Mouse (Mus musculus) lung, postnatal 10 days (tissue): ENCODE measurements around the gene Agbl3.

ENCODE experiments used
- DNase-seq: peaks from one replicate; pipeline ENCODE4 v3.0.0; 2021

Agbl3 gene

DNA sequence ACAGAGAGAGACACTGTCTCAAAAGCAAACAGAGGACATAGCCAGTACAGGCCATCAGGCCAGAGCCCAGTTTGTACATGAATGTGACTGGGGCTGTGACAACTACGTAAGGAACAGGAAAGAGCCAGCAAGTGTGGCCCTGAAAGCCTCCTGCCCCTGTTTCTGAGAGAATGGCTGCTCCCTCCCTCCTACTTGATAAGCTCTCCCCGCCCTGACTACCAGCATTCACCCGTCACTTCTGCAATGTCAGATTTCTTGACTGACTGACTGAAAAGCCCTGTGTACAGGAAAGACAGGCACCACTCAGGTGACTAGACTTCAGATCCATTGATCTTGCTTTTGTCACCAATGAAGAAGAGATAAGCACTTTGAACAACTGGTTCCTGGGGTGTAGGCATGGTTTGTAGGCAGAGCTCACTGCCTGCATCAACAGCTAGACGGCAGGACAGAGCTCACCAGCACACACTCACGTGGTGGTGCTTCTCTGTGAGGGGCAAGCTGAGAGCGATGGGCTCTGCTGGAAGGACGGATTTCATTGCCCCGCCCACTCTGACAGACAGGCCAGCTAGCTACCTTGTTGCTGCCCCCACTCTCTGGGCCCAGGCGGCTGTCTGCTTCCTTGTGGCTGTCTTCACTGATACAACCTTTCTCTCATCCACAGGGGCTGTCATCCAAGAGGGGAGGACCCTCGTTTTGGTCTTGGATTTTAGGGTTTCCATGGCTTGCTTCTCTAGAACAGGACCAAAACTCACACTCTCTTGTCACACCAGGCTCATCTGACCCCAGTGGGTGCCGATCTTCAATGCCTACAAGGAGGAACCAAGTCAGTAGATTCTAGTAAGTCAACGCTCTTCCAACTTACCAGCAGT lies 96.0 kb downstream of the Agbl3 start:
- DNase-seq: peak; percentile 49

DNA sequence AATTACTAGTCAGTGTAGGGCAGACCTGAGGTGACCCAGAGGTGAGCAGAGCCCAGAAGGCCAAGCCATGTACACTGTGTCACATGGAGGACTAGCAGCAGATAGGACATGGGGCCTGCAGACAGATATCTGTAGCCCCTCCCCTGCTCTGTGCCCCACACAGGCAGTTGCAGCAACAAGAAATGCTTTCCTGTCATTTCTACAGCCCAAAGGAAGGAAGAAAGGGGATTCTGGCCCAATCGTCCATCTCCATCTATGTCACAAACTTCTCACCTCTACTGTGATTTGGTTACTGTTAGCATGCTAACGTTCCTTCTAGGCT lies 96.6 kb downstream of the Agbl3 start:
- DNase-seq: no peak

DNA sequence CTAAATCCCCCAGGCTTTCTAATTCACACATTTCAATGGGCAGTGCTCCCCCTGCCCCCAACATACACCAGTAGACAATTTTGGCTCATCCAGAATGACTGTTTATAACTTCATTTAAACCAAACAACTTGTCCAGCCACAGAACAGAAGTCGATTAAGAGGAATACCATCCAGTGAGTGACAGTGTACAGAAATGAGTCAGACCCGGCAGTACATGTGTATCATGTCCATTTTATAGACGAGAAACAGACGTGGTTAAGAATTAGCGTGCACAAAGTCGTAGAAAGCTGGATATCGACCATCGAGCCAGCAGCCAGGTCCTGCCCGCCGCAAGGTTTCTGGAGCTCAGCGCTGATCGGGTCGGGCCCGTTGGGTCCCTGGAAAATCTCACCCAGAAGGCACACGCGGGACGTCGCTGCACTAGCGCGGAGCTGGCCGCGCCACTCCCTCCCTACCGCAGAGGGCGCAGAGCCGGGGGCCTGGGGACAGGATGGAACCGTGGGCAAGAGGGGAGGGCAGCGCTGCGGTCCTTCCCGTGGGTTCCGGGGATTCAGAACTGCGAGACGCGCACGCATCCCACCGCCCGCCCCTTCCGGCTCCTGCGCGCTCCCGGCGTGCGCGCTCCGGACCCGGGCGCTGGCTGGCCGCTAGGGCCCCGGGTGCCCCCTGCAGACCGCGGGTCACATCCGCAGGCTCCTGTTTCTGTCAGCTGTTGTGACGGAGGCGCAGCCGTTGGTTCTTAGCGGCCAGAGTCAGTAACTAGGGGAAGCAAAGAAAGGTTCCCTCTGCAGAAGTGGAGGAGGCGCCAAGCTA lies 97.5 kb downstream of the Agbl3 start, which contains the start of gene Cyren:
Gene Cyren, minus strand, starts transcription at position 552 of the 813 bp plus-strand sequence.
- peak; percentile 96 for DNase-seq

DNA sequence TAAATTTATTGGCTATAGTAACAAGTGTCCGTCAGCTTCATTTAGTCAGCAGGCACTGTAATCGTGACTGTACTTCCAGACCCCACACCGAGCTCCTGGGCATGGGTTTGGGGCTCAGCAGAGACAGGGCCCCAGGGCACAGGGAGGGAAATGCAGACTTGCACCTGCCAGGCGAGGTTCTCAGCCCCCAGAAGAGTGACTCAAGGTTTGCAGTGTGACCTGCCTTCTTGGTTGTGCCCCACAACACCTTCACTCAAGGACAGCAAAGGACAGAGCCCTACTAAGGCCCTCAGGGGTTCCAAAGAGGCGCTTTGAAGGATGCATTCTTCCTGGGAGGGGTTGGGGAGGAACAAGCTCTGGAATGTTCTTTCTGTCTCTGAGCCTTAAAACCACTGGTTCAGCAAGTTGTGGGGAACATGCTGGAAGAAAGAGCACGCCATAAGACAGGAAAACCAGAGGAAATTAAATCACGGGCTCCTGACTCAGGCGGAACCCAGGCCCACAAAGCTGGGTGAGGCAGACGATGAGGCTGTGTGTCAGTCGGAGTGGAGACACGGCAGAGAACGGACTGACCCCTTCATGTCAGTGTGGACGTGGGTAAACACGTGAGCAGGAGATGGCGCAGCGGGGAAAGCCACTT lies 99.0 kb downstream of the Agbl3 start:
- DNase-seq: no peak

DNA sequence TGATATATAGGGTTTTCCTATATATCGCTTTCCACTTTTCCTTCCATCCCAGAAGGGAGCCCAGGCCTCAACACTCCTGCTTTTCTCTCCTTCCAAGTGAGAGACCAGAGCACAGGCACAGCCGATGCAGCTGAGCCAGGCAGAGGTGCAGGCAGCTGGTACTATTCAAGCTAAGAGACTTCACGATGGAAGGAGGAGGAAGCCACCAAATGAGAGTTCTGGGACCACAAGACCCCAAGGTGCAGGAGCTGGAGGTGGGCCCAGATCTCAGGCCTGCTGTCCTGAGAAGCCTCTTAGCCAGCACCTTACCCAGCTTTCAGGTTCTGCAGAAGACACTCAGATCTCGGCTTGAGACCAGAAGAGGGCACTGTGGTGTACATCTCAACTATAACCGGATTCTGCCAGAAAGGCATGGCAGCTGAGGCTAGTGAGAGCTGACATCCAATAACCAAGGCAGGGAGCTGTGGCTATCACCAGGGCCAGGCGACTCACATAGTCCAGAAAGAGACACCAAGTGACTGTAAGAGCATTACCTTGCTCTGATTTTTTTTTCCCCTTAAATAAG lies 99.8 kb downstream of the Agbl3 start:
- DNase-seq: peak; percentile 70

DNA sequence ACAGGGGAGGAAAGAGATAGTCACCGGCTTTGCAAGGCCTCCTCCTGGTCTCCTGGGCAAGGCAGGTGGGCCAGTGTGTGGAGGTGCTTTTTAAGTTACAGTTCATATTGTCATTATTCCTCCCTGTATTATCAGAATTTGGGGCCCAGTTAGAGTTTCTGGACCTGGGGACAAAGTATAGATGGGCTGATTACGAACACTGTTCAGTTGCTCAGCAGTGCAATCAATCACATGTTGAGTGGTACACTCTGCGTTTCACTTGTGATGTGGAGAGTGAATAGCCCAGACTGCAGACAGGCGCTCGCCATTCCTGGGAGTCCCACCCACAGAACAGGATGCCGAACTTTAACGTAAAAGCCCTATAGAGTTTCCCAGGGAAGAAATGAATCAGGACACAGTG lies 104.5 kb downstream of the Agbl3 start:
- no peak for DNase-seq

DNA sequence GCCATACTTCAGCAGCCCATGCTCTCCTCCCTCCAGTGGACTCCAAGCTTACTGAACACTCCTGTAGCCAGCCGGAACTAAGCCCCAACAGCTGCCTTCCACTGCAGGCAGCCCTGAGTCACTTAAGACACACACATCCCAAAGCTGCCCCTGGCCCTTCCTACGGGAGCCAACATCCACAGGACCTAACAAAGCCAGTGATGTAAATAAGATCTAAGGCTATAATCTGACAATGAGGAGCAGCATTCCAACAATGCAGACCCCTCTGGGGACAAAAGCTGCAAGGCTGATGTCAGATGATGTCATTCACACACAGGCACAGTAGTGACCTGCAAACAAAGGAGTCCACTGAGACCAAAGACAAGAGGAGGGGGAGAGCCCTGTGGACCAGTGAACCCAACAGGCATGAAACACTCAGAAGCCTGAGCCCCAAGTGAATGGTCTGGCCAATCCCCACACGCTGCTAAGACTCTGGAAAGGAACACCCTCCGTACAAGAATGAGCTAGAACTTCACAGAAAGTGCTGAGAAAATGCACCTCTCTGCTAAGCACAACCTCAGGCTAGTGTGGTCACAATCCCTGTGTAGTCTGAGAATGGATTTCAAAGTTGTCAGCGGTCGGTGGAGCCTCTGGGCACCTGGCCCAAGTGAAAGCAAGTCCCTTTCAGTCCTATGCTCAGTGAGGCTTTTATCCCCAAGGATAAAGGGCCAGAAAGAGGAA lies 107.1 kb downstream of the Agbl3 start:
- DNase-seq: no peak

DNA sequence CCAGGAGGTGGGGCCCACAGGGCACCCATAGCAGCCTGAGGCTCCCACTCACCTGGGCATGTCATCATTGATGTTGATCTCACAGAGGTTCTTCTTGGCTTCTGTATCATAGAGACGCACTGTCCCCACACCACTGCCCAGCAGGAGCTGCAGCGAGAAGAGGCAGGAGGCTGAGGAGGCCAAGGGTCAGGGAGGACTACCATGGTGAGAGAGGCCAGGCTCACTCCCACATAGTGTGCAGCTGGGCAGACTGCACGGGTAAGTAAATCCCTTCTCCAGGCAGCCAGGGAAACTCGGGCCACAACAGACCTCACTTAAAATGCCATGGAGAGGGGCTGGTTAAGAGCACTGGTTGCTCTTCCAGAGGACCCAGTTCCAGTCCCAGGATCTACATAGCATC lies 109.0 kb downstream of the Agbl3 start:
- no peak for DNase-seq

DNA sequence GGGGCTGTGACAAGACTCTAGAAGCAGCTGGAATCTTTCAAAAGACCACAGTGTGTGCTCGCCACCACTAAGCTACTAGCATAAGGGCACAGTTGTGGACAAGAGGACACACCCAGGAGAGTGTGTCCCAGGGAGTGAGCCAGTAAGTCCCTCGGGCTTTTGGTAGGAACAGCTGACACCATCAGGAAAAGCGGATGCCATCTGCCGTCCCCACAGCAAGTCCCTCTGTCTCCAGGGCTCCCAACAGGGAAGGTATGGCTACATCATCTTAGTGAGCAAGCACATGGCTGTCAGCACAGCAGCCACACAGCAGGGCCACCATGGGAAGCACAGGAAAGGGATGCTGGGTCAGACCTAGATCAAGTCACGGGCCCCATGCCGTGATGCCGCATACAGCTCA lies 115.3 kb downstream of the Agbl3 start:
- DNase-seq: no peak

DNA sequence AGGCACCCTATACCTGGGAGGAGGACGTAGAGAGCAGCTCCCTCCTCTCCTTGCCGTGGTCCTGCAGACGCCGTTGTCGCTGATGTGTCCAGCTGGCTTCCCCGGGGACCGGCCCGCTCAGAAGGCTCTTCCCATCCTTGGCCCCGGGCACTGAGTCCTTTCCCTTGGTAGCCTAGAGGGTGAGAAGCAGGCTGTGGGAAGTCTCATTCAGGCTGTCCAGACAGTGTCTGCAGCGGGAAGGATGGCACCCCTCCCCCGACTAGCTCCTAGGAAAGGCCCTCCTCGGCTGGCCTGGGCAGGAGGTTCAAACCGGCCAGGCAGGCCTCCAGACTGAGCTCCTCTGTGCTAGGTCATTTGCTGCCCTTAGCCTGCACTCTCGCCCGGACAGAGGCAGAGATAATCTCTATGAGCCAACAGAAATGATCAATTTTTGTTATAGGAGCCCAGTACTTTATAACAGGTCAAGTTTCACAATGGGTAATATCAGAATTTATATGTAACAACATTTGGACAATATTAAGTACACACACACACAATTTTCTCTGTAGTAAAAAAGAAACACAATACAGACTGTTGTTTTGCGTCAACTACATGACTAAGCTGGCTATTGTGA lies 116.0 kb downstream of the Agbl3 start:
- DNase-seq: no peak

DNA sequence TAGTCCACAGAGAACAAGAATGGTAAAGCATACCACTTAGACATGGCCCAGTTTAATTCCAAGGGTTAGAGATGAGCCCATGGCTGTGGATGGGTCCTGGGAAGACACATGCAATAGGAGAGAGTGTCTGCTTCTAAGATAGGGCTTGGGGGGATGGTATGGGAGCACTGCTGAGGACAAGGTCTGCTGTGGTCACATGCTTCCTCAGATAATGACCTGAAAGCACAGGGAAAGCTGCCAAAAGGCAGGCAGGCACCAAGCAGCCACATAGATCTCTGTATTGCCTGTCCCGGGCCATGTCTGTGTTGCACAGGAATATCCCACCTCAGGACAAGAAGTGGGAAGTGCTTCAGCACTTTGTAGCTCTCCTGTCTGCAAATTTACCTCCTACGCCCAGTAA lies 118.9 kb downstream of the Agbl3 start:
- DNase-seq: no peak

DNA sequence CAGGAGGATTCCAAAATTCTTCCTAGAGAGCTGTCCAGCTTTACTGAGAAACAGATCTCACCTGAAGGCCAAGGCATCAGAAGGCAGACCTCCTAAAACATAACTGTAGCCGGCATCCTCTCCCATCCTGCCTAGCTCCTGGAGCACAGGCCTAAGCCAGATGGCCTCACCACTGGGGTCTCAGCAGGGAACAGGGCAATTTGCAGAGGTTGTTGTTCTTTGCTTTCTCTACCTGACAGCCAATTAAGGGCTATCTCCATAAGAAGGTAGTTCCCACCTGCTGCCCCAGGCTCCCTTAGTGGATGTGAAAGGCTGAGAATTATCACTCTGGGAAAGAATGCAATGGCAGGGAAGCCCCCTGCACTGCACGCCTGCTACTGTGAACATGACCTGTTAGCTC lies 120.8 kb downstream of the Agbl3 start:
- no peak for DNase-seq

DNA sequence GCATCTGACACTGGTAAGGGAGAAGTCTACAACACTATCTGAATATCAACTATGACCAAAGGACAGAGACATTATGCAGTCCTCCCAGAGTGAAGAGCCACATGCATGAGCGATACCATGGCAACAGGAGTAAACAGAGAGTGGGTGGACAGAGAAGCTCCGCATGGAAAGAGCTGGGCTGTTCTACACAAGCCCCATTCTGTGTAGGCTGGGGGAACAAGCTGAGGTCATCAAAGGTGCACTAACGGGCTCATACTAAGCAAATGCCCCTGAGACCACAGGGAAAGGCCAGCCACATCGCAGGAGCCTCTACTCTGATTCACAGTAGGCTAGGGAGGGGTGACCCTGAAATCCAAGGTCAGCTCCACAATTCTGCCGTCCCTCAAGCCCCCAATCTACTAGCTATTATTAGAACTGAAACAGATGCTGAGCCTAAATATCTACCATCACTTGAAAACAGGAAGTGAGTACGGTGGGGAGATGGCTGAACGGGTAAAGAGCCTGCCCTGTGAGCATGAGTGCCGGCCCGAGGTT lies 121.7 kb downstream of the Agbl3 start:
- no peak for DNase-seq

DNA sequence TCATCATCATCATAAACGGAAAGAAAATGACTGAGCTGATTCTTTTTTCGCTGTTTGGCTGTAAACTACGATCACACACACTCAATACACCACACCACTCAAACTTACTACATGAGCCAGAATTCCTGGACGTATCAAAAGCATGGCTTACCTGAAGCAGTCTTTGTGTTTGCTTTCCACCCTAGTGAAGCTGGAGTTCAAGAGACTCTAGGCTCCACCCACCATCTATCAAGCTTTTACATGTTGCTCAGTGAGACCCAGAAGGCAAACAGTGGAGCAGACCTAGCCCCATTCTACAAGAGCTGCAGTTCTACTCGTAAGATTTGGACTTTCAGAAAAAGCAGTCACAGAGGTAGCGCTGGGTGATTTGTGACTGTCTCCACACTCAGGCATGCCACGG lies 122.3 kb downstream of the Agbl3 start:
- peak; percentile 54 for DNase-seq

DNA sequence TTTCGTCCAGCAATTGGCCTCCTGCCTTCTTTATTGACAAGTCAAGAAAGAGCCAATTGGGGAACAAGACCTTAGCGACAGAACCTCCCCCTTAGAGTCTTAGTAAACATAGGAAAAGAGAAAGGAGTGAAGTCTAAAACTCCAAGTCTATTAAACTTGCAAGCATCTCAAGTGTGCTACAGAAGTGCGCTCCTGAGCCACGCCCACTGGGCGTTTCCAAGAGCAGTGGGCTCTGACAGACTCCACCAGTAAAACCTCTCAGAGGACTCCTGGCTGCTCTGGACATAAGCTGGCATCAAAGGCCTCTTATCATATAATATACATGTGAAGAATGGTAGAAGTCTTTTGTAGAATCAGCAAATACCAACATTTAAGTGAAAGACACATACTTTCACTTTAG lies 123.2 kb downstream of the Agbl3 start:
- DNase-seq: peak; percentile 79

DNA sequence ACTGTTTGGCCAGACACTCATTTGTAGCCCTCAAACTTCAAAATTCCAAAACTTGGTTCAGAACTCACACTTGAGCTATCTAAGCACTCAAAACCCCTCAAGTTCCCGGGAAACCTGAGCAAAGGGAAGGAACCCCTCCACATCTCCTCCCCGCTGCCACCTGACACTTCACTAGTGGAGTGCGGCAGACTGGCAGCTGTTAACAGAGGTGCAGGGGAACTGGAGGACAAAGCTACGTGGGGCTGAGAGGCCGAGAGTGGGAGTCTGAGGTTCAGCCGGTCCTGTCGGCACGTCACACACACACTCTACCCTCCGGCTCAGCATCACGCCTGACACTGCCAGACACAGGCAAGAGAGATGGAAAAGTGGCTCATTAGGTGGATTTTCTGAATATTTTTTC lies 123.6 kb downstream of the Agbl3 start:
- DNase-seq: peak; percentile 54

DNA sequence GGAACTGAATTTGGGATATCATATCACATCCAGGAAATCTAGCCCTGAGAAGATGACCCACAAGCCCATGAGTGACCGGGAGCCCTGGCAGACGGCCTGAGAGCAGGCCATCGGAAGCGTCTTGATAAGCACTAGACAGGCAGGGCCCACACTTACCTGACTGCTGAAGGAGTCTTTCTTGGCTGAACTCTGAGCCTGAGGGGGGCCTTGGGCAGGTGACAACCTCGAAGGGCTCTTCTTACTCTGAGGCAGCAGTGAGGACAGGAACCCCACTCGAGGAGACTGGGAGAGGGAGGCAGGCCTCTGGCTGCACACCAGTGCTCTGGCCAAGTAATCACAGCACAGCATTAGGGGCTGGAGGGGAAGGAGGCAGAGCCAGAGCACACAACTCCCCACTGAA lies 124.1 kb downstream of the Agbl3 start:
- DNase-seq: peak; percentile 50

DNA sequence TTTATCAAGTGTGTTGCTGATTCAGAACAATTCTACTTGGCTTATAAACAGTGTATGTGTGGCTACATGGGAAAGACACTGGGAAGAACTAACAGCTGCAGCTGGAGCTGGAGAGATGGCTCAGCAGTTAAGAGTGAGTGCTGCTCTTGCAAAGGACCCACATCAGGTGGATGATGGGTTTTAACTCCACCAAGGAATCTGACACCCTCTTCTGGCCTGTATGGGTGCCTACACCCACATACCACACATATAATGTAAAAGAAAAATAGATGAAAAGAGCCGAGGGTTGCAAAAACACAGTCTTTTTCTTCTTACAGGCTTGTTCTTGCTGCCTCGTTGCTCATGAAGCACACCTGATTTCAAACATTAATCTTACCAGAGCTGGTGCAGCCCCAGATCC lies 125.9 kb downstream of the Agbl3 start:
- DNase-seq: no peak

DNA sequence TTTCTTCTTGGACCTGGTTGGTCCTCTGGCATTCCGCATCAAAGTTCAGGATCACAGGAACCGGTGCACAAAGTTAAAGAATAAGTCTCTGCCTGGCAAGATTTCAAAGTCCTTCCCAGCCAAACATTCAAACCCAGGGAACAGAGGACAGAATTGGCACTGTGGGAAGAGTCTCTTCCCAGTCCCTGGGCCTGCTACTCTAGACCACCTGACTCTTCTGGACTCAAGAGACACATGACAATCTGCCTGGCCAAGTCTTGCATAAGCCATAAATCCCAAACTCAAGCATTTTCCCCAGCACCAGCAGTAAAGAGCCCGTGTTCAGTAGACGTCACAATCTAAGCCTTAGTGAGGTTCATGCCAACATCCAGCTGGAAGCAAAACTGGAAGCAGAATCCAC lies 126.4 kb downstream of the Agbl3 start:
- DNase-seq: peak; percentile 38

DNA sequence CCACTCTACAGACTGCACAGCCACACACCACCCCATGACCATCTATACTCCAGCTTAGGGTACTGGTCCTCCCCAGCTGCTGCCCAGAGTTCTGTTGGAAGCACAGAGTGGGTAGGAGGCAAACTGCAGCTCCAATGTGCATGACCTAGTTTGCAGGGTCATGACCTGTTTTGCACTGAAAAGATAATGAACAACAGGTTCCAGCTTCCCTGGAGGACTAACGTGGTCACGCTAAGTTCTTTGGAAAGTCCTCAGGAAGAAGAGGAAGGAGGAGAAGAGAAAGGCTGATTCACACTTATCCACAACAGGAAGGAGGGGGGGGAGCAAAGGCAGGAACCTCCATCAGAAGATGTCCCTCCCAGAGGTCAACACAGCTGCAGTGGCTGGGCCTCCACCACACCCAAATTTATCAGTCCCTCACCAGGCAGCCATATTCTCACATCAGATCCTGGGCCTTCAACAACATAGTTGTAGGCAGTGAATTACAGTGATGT lies 126.9 kb downstream of the Agbl3 start:
- DNase-seq: no peak

DNA sequence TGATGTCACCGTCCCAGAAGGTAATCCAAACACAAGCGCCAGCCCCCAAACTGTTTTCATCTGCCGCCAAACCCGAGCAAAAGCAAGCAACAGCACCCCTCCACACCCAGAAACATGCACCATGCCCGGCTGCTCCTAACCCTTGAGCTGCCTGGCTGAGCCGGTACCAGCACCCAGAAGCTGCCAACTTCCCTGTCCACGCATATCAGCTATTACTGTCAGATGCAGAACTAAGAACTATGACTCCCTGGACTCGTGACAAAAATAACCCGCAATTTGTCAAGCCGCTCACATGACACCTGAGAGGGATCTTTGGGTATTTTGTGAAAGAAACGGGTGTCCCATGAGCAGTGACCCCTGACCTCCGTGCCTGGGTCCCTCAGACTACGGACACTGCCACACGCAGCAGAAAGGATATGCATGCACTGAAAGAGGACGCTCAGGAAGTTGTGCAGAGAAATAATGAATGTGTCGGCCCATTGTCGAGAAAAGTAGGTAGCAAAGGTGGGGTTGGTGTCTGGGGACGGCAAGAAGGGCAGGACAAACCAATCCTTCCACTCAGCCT lies 127.5 kb downstream of the Agbl3 start:
- no peak for DNase-seq
